12 mouse cellular contexts compared by ENCODE assay signal in the genomic region with DNA sequence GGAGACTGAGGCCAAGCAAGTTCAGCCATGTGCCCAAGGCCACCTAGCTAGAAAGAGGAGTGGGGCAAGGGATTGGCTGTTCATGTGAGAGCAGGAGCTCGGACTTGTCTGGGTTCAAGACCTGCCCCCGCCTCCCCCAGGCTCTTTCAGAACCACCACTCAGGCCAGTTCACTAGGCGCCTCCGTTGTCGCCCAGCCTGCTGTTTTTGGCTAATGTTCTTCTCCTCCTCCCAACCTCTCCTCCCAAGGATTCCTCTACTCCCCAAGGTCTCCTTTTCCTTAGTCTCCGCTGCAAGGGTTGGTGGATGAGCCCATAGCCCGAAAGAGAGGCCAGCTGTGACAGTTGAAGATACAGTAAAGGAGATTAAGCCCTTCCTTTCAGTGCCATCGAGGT. TPM values are rescaled to one million over a fixed set of nuclear protein-coding genes. Genes with fewer than 3 reads are reported as not detected.
DNase-seq lines count a peak whose midpoint lies in the region; ATAC-seq and TF ChIP-seq lines count a peak whose summit lies in the region.
"Had no signal": no experiment of that assay in that cellular context is flagged by ENCODE, and none has a peak within 500 bp of the region (broad histone marks: within the 10 kb centered on the region; RNA-seq: fewer than 3 reads in every experiment).

No protein-coding gene starts in this region.

- no peaks in the 10 kb centered on the region for H3K9me3 ChIP-seq in kidney, embryonic 15.5 days (replicated peaks)
- H3K9me3 ChIP-seq in heart, embryonic 16.5 days (replicated peaks; ENCODE audit: control insufficient read depth, low read length), result no peaks in the 10 kb centered on the region
- H3K9me3 ChIP-seq: forebrain, embryonic 12.5 days had no signal

- no peak for TF ChIP-seq CTCF in thymus, adult 2 months (IDR thresholded peaks at IDR 0.05; ENCODE audit: borderline replicate concordance, control insufficient read depth, extremely low read depth, insufficient read depth, low read length, poor library complexity)

- ATAC-seq in kidney, embryonic 15.5 days (replicated peaks; ENCODE audit: low FRiP score), result no peak
- ATAC-seq in heart, embryonic 16.5 days (replicated peaks; ENCODE audit: extremely low read depth, insufficient read depth, low FRiP score), result no peak

- no peaks in the 10 kb centered on the region for H3K36me3 ChIP-seq in kidney, embryonic 15.5 days
- H3K36me3 ChIP-seq in thymus, adult 2 months (ENCODE audit: control insufficient read depth, insufficient read depth, low read length), result no peaks in the 10 kb centered on the region
- no peaks in the 10 kb centered on the region for H3K36me3 ChIP-seq in heart, embryonic 16.5 days (ENCODE audit: control insufficient read depth, insufficient read depth)
- H3K36me3 ChIP-seq: forebrain, embryonic 12.5 days had no signal

- intact Hi-C loops in left cerebral cortex, postnatal 10 days (cut with DNase I), result no loop called here

- 48% methylated on average over 8 of the region's 8 CpGs for WGBS in kidney, embryonic 15.5 days
- 72% methylated on average over 8 of the region's 8 CpGs for WGBS in thymus, adult 2 months
- WGBS in heart, embryonic 16.5 days, result 59% methylated on average over 8 of the region's 8 CpGs

- H3K27me3 ChIP-seq in kidney, embryonic 15.5 days, result 0 out of 2 replicates have a peak, but pooled peaks cover 4% of the 10 kb centered on the region
- H3K27me3 ChIP-seq in thymus, adult 2 months (ENCODE audit: control insufficient read depth, insufficient read depth, low read length), result no peaks in the 10 kb centered on the region
- H3K27me3 ChIP-seq in heart, embryonic 16.5 days (ENCODE audit: control insufficient read depth, insufficient read depth, low read length), result no peaks in the 10 kb centered on the region
- H3K27me3 ChIP-seq: forebrain, embryonic 12.5 days had no signal

- no peak overlapping the region for H3K4me3 ChIP-seq in kidney, embryonic 15.5 days (replicated peaks)
- H3K4me3 ChIP-seq in thymus, adult 2 months (ENCODE audit: control insufficient read depth, insufficient read depth, low read length), result no peak overlapping the region
- H3K4me3 ChIP-seq in heart, embryonic 16.5 days (ENCODE audit: low read length), result no peak overlapping the region
- H3K4me3 ChIP-seq: forebrain, embryonic 12.5 days had no signal

- H3K27ac ChIP-seq in kidney, embryonic 15.5 days, result peak overlapping the region; percentile 92
- H3K27ac ChIP-seq in thymus, adult 2 months (ENCODE audit: control insufficient read depth, insufficient read depth, low read length), result peak overlapping the region; percentile 8; the same call in 1 of the 2 replicates
- peak overlapping the region; percentile 63 for H3K27ac ChIP-seq in heart, embryonic 16.5 days (ENCODE audit: low read length)
- H3K27ac ChIP-seq: forebrain, embryonic 12.5 days had no signal

- H3K9ac ChIP-seq in kidney, embryonic 15.5 days, result no peak overlapping the region
- no peak overlapping the region for H3K9ac ChIP-seq in heart, embryonic 16.5 days (ENCODE audit: low read length)
- H3K9ac ChIP-seq: forebrain, embryonic 12.5 days had no signal

- no peak overlapping the region for H3K4me2 ChIP-seq in kidney, embryonic 15.5 days
- no peak overlapping the region for H3K4me2 ChIP-seq in heart, embryonic 16.5 days (ENCODE audit: low read depth, low read length)
- H3K4me2 ChIP-seq: forebrain, embryonic 12.5 days had no signal

- no peak for TF ChIP-seq POLR2A in thymus, adult 2 months (IDR thresholded peaks at IDR 0.05; ENCODE audit: control insufficient read depth, extremely low read depth, insufficient read depth, low read length, poor library complexity)

- H3K4me1 ChIP-seq in kidney, embryonic 15.5 days, result peaks cover 51% of the 10 kb centered on the region
- peaks cover 64% of the 10 kb centered on the region for H3K4me1 ChIP-seq in thymus, adult 2 months (replicated peaks; ENCODE audit: control insufficient read depth, insufficient read depth, low read length)
- H3K4me1 ChIP-seq in heart, embryonic 16.5 days (ENCODE audit: control insufficient read depth, insufficient read depth, low read length), result peaks cover 20% of the 10 kb centered on the region

- DNase-seq in kidney, postnatal 25 days, result no peak
- no peak for DNase-seq in thymus, adult 2 months
- no peak for DNase-seq in thymus, postnatal 36 days
- no peak for DNase-seq in left cerebral cortex, postnatal 10 days (ENCODE audit: extremely low spot score in 1 of 2, low spot score in 2 of 2)
- no peak for DNase-seq in c-Kit-positive CD71-positive TER-119-positive erythroid progenitor cells, embryonic 14.5 days (ENCODE audit: low spot score)
- DNase-seq: adrenal gland, adult 8-10 months; cerebellum, postnatal 14 days; layer of hippocampus, adult 9-11 months had no signal

RNA-seq across cellular contexts. Expression of gene Ccr7, which starts 19.8 kb away (rescaled TPM):
- 0.17 and 0.18 TPM in 2 replicates for polyA plus RNA-seq in kidney, embryonic 15.5 days (2015; fragmentation: Nextera tagmentation; extraction: Ambion mirVana)
- 202 and 240 TPM in 2 replicates for polyA plus RNA-seq in thymus, adult 2 months (2012; rRNA removed)
- polyA plus RNA-seq in heart, embryonic 16.5 days (2015; fragmentation: Nextera tagmentation; extraction: Ambion mirVana), result 0.69 and 1.5 TPM in 2 replicates
- not detected for total RNA-seq in left cerebral cortex, postnatal 10 days (2021)
- polyA plus RNA-seq: forebrain, embryonic 12.5 days had no signal

RNA-seq across cellular contexts. Expression of gene Tns4, which starts 45.9 kb away (rescaled TPM):
- 0.29 and 0.32 TPM in 2 replicates for polyA plus RNA-seq in kidney, embryonic 15.5 days (2015; fragmentation: Nextera tagmentation; extraction: Ambion mirVana)
- polyA plus RNA-seq in thymus, adult 2 months (2012; rRNA removed), result 5.2 and 7.5 TPM in 2 replicates
- 0.06 and 0.71 TPM in 2 replicates for polyA plus RNA-seq in heart, embryonic 16.5 days (2015; fragmentation: Nextera tagmentation; extraction: Ambion mirVana)
- total RNA-seq in left cerebral cortex, postnatal 10 days (2021), result under 1 TPM in 1 of 2 experiments, not detected in 1; 0.51 TPM
- total RNA-seq: hematopoietic stem cell, adult 5-6 weeks had no signal

Comparison
In these comparisons a context has a peak if more than half of its experiments do, and no peak if none do; other contexts are left out.
1. H3K27ac ChIP-seq: peak in every context shown above with its lines; median percentile 92 in kidney, embryonic 15.5 days; 63 in heart, embryonic 16.5 days; 8 in thymus, adult 2 months.
2. RNA of gene Ccr7, which starts 19.8 kb away (polyA plus RNA-seq): 202 to 240 TPM in thymus, adult 2 months; 0.69 to 1.5 TPM in heart, embryonic 16.5 days and 0.17 to 0.18 TPM in kidney, embryonic 15.5 days; every median in the first group is over 10 times any median in the second.